Mouse (Mus musculus): ENCODE measurements around the gene Pitpnm1.

DNA sequence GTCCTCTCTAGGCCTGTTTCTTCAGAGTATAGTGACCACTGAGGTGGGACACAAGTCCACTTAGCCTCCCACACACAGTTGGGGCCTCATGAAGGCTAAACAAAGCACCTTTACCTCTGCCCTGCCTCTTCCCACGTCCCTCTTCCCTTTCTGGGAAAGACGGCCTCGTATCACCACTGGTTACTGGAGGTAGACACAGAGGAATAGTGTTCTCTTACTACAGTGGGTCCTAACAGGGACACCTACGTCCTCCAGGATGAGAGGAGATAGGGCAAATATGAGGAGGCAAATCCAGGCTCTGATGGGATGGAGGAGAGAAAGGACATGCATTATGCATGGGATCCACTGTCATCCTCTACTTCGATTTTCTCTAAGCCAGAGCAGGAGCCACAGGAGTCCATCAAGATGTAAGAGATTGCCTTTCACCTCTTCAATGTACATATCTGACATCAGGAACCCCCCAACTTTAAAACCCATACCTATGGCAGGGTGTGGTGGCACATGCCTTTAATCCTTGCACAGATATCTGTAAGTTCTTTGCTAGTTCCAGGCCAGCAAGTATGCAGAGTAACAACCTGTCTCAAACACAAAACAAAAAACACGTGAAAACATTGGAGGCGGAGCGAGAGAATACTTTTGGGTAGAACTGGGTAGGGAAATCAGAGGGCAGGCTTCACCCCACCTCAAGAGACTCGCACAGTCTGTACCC, 48.1 kb downstream of the Pitpnm1 start:
- TF ChIP-seq CTCF (IDR thresholded peaks at IDR 0.05; ENCODE audit: insufficient read depth, low read depth, low read length) (no peak), POLR2A (IDR thresholded peaks at IDR 0.05; ENCODE audit: insufficient read depth, low read depth, low read length) (no peak)

All from olfactory bulb, adult 2 months (tissue).